Mouse (Mus musculus): ENCODE measurements at regions not wholly inside any gene's neighbourhood (a gene's known extent, or its start where the extent isn't known, plus 50 kb on each side); places are given as distances from the start of the nearest gene placed in this dataset.

DNA sequence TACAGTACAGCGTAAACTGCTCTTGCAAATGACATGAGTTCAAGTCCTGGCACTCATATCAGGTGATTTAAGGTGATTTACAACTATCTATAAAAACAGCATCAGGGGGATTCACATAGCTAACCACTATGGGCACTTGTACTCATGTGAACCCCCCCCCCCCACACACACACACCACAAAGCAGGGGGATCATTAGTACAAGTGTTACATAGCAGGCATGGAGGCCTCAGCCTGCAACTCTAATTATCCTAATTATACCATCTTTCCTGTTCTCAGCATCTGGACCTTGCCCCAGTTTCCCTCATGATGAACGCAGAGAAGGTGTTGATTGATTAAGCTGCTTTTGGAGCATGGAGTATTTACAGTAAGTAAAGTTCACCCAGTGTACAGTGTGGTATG is 773.5 kb downstream of the Trib2 start:
- no peak for TF ChIP-seq CTCF (IDR thresholded peaks at IDR 0.05; ENCODE audit: extremely low read depth, insufficient read depth, insufficient read length, insufficient replicate concordance)
- TF ChIP-seq POLR2A (IDR thresholded peaks at IDR 0.05; ENCODE audit: low read depth, low read length): no peak
